Mouse (Mus musculus): ENCODE measurements around the gene Ccn6. TPM values are rescaled to one million over a fixed set of nuclear protein-coding genes. Genes with fewer than 3 reads are reported as not detected.

Ccn6 gene
- total and polyA plus RNA-seq, 3 experiments: 0.32 TPM; not detected in 2

GRCm38 (mm10) chr10:39167611-39168010 is 4.0 kb upstream of the Ccn6 start:
- intact Hi-C loops (cut with DNase I): no loop called here
- Histone ChIP-seq H3K4me3 (no peak overlapping the region), H3K9ac (ENCODE audit: low read depth, low read length) (no peak overlapping the region), H3K79me2 (replicated peaks; ENCODE audit: control insufficient read depth, insufficient read depth, low read length) (no peaks in the 10 kb centered on the region), H3K4me1 (ENCODE audit: control insufficient read depth, insufficient read depth, low read length) (peaks cover 1% of the 10 kb centered on the region; the same call in 1 of the 2 replicates), H3K27me3 (ENCODE audit: control insufficient read depth, insufficient read depth, low read length) (no peaks in the 10 kb centered on the region), H3K27ac (no peak overlapping the region), H3K36me3 (ENCODE audit: control insufficient read depth, insufficient read depth, low read length) (no peaks in the 10 kb centered on the region)
- no peak for DNase-seq
- 80% methylated on average over 11 of the region's 11 CpGs for WGBS
- TF ChIP-seq POLR2A (IDR thresholded peaks at IDR 0.05; ENCODE audit: insufficient read depth, low read depth, low read length): no peak
- no peak for TF ChIP-seq CTCF (IDR thresholded peaks at IDR 0.05)
- TF ChIP-seq EP300 (IDR thresholded peaks at IDR 0.05; ENCODE audit: insufficient read depth, low read depth, low read length): no peak

GRCm38 (mm10) chr10:39165632-39166115 is 2.1 kb upstream of the Ccn6 start:
- 11% methylated on average over 11 of the region's 11 CpGs for WGBS
- peak overlapping the region; percentile 19 for H3K4me3 ChIP-seq
- H3K27ac ChIP-seq: peak overlapping the region; percentile 20; the same call in 1 of the 2 replicates
- TF ChIP-seq CTCF (IDR thresholded peaks at IDR 0.05): no peak
- TF ChIP-seq POLR2A (IDR thresholded peaks at IDR 0.05; ENCODE audit: insufficient read depth, low read depth, low read length): no peak
- TF ChIP-seq EP300 (IDR thresholded peaks at IDR 0.05; ENCODE audit: insufficient read depth, low read depth, low read length): no peak
- intact Hi-C loops (cut with DNase I): no loop called here
- no peaks in the 10 kb centered on the region for H3K79me2 ChIP-seq (replicated peaks; ENCODE audit: control insufficient read depth, insufficient read depth, low read length)
- no peaks in the 10 kb centered on the region for H3K36me3 ChIP-seq (ENCODE audit: control insufficient read depth, insufficient read depth, low read length)
- peak in 1 of 2 experiments; percentile 13 for DNase-seq
- H3K27me3 ChIP-seq (ENCODE audit: control insufficient read depth, insufficient read depth, low read length): no peaks in the 10 kb centered on the region
- peak overlapping the region; percentile 32; the same call in 1 of the 2 replicates for H3K9ac ChIP-seq (ENCODE audit: low read depth, low read length)
- no peaks in the 10 kb centered on the region for H3K4me1 ChIP-seq (ENCODE audit: control insufficient read depth, insufficient read depth, low read length)

- H3K9ac ChIP-seq (ENCODE audit: low read depth, low read length): no peak overlapping the region
- no peak for TF ChIP-seq EP300 (IDR thresholded peaks at IDR 0.05; ENCODE audit: insufficient read depth, low read depth, low read length)
- TF ChIP-seq CTCF (IDR thresholded peaks at IDR 0.05): no peak
- no peak for TF ChIP-seq POLR2A (IDR thresholded peaks at IDR 0.05; ENCODE audit: insufficient read depth, low read depth, low read length)
- H3K27me3 ChIP-seq (ENCODE audit: control insufficient read depth, insufficient read depth, low read length): no peaks in the 10 kb centered on the region
- no peak overlapping the region for H3K4me3 ChIP-seq
- 66% methylated on average over 18 of the region's 18 CpGs for WGBS
- no peak overlapping the region for H3K27ac ChIP-seq
- H3K4me1 ChIP-seq (ENCODE audit: control insufficient read depth, insufficient read depth, low read length): no peaks in the 10 kb centered on the region
- no peak for DNase-seq
- no peaks in the 10 kb centered on the region for H3K79me2 ChIP-seq (replicated peaks; ENCODE audit: control insufficient read depth, insufficient read depth, low read length)
- intact Hi-C loops (cut with DNase I): no loop called here
- no peaks in the 10 kb centered on the region for H3K36me3 ChIP-seq (ENCODE audit: control insufficient read depth, insufficient read depth, low read length)
These were observed 719 bp downstream of the Ccn6 start for GRCm38 (mm10) chr10:39162666-39163484.

- Histone ChIP-seq H3K27me3 (ENCODE audit: control insufficient read depth, insufficient read depth, low read length) (no peaks in the 10 kb centered on the region), H3K9ac (ENCODE audit: low read depth, low read length) (no peak overlapping the region), H3K79me2 (replicated peaks; ENCODE audit: control insufficient read depth, insufficient read depth, low read length) (no peaks in the 10 kb centered on the region), H3K36me3 (ENCODE audit: control insufficient read depth, insufficient read depth, low read length) (no peaks in the 10 kb centered on the region), H3K27ac (no peak overlapping the region), H3K4me3 (no peak overlapping the region), H3K4me1 (ENCODE audit: control insufficient read depth, insufficient read depth, low read length) (no peaks in the 10 kb centered on the region)
- TF ChIP-seq CTCF (IDR thresholded peaks at IDR 0.05) (no peak), EP300 (IDR thresholded peaks at IDR 0.05; ENCODE audit: insufficient read depth, low read depth, low read length) (no peak), POLR2A (IDR thresholded peaks at IDR 0.05; ENCODE audit: insufficient read depth, low read depth, low read length) (no peak)
- no peak for DNase-seq
- intact Hi-C loops (cut with DNase I): no loop called here
- 92% methylated on average over 1 of the region's 1 CpGs for WGBS
These were observed 2.2 kb downstream of the Ccn6 start for GRCm38 (mm10) chr10:39161406-39161805.

GRCm38 (mm10) chr10:39158306-39158705 is 5.3 kb downstream of the Ccn6 start:
- intact Hi-C loops (cut with DNase I): no loop called here
- H3K4me1 ChIP-seq (ENCODE audit: control insufficient read depth, insufficient read depth, low read length): no peaks in the 10 kb centered on the region

GRCm38 (mm10) chr10:39157321-39157720 is 6.3 kb downstream of the Ccn6 start:
- TF ChIP-seq POLR2A (IDR thresholded peaks at IDR 0.05; ENCODE audit: insufficient read depth, low read depth, low read length): no peak
- no peak for TF ChIP-seq CTCF (IDR thresholded peaks at IDR 0.05)
- TF ChIP-seq EP300 (IDR thresholded peaks at IDR 0.05; ENCODE audit: insufficient read depth, low read depth, low read length): no peak

More at GRCm38 (mm10) chr10:39158306-39158705, 5.3 kb downstream of the Ccn6 start:
- TF ChIP-seq POLR2A (IDR thresholded peaks at IDR 0.05; ENCODE audit: insufficient read depth, low read depth, low read length) (no peak), CTCF (IDR thresholded peaks at IDR 0.05) (no peak), EP300 (IDR thresholded peaks at IDR 0.05; ENCODE audit: insufficient read depth, low read depth, low read length) (no peak)
- H3K4me3 ChIP-seq: no peak overlapping the region
- H3K27ac ChIP-seq: no peak overlapping the region
- 62% methylated on average over 12 of the region's 12 CpGs for WGBS
- no peaks in the 10 kb centered on the region for H3K79me2 ChIP-seq (replicated peaks; ENCODE audit: control insufficient read depth, insufficient read depth, low read length)
- no peaks in the 10 kb centered on the region for H3K27me3 ChIP-seq (ENCODE audit: control insufficient read depth, insufficient read depth, low read length)
- no peak overlapping the region for H3K9ac ChIP-seq (ENCODE audit: low read depth, low read length)
- H3K36me3 ChIP-seq (ENCODE audit: control insufficient read depth, insufficient read depth, low read length): no peaks in the 10 kb centered on the region
- no peak for DNase-seq

More at GRCm38 (mm10) chr10:39157321-39157720, 6.3 kb downstream of the Ccn6 start:
- Histone ChIP-seq H3K4me1 (ENCODE audit: control insufficient read depth, insufficient read depth, low read length) (no peaks in the 10 kb centered on the region), H3K9ac (ENCODE audit: low read depth, low read length) (no peak overlapping the region), H3K27me3 (ENCODE audit: control insufficient read depth, insufficient read depth, low read length) (no peaks in the 10 kb centered on the region), H3K4me3 (no peak overlapping the region), H3K27ac (no peak overlapping the region), H3K79me2 (replicated peaks; ENCODE audit: control insufficient read depth, insufficient read depth, low read length) (no peaks in the 10 kb centered on the region), H3K36me3 (ENCODE audit: control insufficient read depth, insufficient read depth, low read length) (no peaks in the 10 kb centered on the region)
- intact Hi-C loops (cut with DNase I): no loop called here
- 87% methylated on average over 1 of the region's 1 CpGs for WGBS
- DNase-seq: no peak

All from heart, adult 2 months (tissue).